Mouse (Mus musculus) kidney, adult 2 months (tissue): ENCODE results near the gene Rpl10a. TPM values are rescaled to one million over a fixed set of nuclear protein-coding genes. Genes with fewer than 3 reads are reported as not detected.

Experiments
- DNase-seq: peaks from one replicate; pipeline ENCODE4 v3.0.0; 2021
- H3K27ac ChIP-seq: fragments of 200-500 bp; 2 replicates; pipeline ENCODE4 v1.5.1; 2012; ENCODE audit warnings: low read depth, low read length, control low read depth, inconsistent platforms; ENCODE audit not compliant: insufficient read depth
- H3K27me3 ChIP-seq: fragments of 200-500 bp; replicated peaks from 2 replicates; pipeline ENCODE4 v1.6.1; 2012; ENCODE audit warnings: mild to moderate bottlenecking, moderate library complexity, low read length, inconsistent platforms; ENCODE audit not compliant: control insufficient read depth, insufficient read depth
- H3K36me3 ChIP-seq: fragments of 200-500 bp; 2 replicates; pipeline ENCODE4 v1.6.1; 2012; ENCODE audit warnings: mild to moderate bottlenecking, moderate library complexity, low read length, inconsistent platforms; ENCODE audit not compliant: control insufficient read depth, insufficient read depth
- H3K4me1 ChIP-seq: fragments of 200-500 bp; 2 replicates; pipeline ENCODE4 v1.6.1; 2011; ENCODE audit warnings: low read length; ENCODE audit not compliant: control insufficient read depth, insufficient read depth
- H3K4me3 ChIP-seq: fragments of 200-500 bp; 2 replicates; pipeline ENCODE4 v1.5.1; 2011; ENCODE audit warnings: mild to moderate bottlenecking, low read depth, low read length, control low read depth; ENCODE audit not compliant: insufficient read depth
- CTCF ChIP-seq: fragments of 200-500 bp; conservative IDR thresholded peaks from 2 replicates; pipeline ENCODE4 v1.5.1; 2011; ENCODE audit warnings: low read depth, mild to moderate bottlenecking, control low read depth, low read length, moderate library complexity, mixed read lengths; ENCODE audit not compliant: insufficient read depth, insufficient read length
- POLR2A ChIP-seq: fragments of 200-500 bp; IDR thresholded peaks from one replicate; pipeline ENCODE4 v1.6.1; 2011; ENCODE audit warnings: low read depth, low read length, control low read depth
- WGBS: fragments of 180-500 bp; shearing (Covaris S2); methylation state at CpG from one replicate; pipeline ENCODE4 v1.1.7; 2018; 5-methylcytosine and 5-hydroxymethylcytosine counted together
- polyA plus RNA-seq: library from polyadenylated mRNA; depleted of rRNA; stranded (reverse); fragments of >200 nt; gene quantifications from 2 replicates; pipeline ENCODE4 v1.2.3, GENCODE M21; 2012; rRNA removed

The Rpl10a gene
- 2,603 and 2,904 TPM in 2 replicates for polyA plus RNA-seq

DNA sequence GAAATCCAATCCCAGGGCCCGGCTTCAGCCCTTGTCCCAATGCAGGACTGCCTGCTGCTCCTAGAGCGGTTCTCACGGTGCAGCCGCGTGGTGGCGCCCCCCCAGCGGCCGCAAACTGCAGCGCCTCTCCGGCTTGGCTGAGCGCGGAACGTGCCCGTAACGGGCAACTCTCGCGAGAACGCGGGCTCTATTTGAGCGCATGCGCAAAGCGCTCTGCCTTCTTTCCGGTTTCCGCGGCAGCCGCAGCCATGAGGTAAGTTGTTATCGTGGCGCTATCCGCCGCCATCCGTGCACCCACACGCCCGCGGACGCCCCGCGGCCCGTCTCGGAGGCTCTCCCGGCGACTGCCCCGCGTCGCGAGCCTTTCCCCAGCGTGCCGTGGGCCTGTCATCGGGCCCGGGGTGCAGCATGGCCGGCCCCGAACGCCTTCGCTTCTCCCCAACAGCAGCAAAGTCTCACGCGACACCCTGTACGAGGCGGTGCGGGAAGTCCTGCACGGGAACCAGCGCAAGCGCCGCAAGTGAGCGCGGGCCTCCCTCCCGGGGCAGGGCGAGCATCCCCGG lies at the start of gene Rpl10a:
Gene Rpl10a (plus strand): TSS at position 106 of the 563 bp plus-strand sequence.
- H3K36me3 ChIP-seq: peaks cover 4% of the 10 kb centered on the region; the same call in 1 of the 2 replicates
- H3K4me3 ChIP-seq: peak within 1 kb of the TSS; percentile 66
- WGBS: under 1% methylated on average over 67 of the region's 67 CpGs
- peaks cover 17% of the 10 kb centered on the region for H3K4me1 ChIP-seq
- TF ChIP-seq POLR2A (peak; percentile 96), CTCF (peak; percentile 71)
- peak; percentile 98 for DNase-seq
- peak within 1 kb of the TSS; percentile 85 for H3K27ac ChIP-seq
- no peaks in the 10 kb centered on the region for H3K27me3 ChIP-seq

DNA sequence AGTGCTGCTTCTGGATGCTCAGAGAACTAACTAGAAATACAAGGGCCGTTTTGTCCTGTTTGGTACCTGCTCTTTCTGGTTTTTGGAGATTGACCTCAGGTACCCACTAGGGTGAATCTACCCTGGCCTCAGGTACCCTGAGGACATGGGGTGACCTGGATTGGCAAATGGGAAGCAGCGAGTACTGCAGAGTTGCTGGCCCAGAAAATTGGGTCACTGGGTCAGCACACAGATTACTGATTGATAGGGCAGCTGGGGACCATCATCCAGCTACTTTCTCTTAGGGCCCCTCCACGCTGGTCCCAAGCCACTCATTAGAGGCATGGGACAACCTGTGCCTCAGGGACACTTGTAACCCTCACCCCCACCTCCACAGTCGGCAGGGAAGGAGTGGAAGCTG lies 49.0 kb upstream of the Rpl10a start:
- H3K27ac ChIP-seq: no peak overlapping the region

DNA sequence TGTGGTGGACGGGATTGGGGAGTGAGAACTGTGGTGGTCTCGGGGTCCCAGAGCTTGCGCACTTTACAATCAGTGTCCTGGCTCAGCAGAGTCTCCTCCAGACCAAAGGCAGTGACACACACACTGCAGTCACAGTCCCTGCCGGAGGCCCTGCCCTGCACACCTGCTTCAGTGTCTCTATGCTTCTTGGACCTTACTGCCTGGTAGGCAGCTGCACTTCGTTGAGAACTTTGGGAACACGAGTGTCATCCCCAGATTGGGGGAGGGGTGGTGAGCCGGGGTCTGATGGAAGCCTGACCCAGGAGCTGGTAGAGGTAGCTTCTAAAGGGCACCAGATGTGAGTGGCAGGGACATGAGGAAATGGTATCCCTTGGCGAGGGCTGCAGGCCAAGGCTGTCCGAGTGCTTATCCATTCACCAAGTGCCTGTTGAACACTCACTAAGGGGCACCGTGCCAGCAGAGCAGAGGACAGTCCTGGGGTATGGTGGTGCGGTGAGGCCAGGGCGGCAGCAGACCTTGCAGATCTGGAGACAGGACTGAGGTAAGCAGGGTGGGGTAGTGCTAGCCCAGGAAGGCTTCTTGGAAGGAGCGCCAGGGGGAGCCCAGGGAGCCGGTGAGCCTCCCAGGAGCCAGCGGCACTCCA lies 48.4 kb upstream of the Rpl10a start:
- 47% methylated on average over 15 of the region's 15 CpGs for WGBS
- no peak for TF ChIP-seq CTCF
- TF ChIP-seq POLR2A: no peak
- Histone ChIP-seq H3K4me3 (peak overlapping the region; percentile 3; the same call in 1 of the 2 replicates), H3K36me3 (no peaks in the 10 kb centered on the region), H3K27ac (no peak overlapping the region), H3K27me3 (no peaks in the 10 kb centered on the region), H3K4me1 (peaks cover 41% of the 10 kb centered on the region)
- peak; percentile 94 for DNase-seq

More for the DNA sequence above, 49.0 kb upstream of the Rpl10a start:
- Histone ChIP-seq H3K4me3 (no peak overlapping the region), H3K36me3 (no peaks in the 10 kb centered on the region), H3K27me3 (no peaks in the 10 kb centered on the region), H3K4me1 (peaks cover 41% of the 10 kb centered on the region)
- peak; percentile 84 for DNase-seq
- TF ChIP-seq CTCF (no peak), POLR2A (no peak)
- 16% methylated on average over 4 of the region's 4 CpGs for WGBS

DNA sequence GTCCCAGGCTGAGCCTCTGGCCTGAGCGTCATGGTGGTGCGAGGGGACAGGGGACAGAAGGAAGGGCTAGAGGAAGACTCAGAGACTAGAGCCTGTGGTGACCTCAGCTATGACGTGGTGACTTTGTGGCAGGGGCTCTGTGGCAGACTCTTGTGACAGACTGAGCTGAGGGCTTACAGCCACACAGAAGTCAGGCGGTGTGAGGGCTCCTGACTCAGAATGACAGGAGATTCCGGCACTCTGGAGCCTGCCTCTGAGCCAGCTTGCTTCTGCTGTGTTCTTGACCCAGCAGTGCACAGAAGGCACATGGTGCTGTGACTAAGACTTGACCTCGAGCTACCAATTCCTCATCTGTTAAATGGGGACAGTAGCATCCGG lies 47.9 kb upstream of the Rpl10a start:
- no peak for TF ChIP-seq POLR2A
- no peak for TF ChIP-seq CTCF
- H3K27ac ChIP-seq: no peak overlapping the region
- no peaks in the 10 kb centered on the region for H3K36me3 ChIP-seq
- peaks cover 42% of the 10 kb centered on the region for H3K4me1 ChIP-seq
- no peaks in the 10 kb centered on the region for H3K27me3 ChIP-seq
- H3K4me3 ChIP-seq: peak overlapping the region; percentile 3; the same call in 1 of the 2 replicates
- 46% methylated on average over 7 of the region's 7 CpGs for WGBS
- no peak for DNase-seq

DNA sequence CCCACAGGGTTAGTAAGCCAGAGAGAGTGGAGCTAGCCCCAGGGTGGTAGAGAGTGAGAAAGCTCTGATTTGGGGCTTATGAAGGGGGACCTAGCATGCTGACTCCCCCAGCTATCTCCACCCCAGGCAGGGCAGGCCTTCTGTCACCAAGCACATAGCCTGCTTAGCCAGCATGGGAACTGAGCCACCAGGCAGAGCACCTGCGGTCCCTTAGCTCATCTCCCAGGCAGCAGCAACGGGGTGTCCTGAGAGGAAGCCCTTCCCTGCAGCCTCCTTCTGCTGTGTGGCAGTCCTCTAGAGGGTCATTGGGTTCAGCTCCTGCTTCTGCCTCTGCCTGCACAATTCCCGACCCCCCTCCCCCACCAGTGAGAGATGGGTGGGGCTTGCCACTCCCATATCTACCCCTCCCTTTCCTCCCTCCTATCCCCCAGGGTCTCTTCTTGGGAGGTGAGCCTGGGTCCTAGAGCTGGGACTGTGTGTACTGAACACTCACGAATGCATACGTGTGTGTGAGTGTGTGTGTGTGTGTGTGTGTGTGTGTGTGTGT lies 47.4 kb upstream of the Rpl10a start:
- Histone ChIP-seq H3K4me1 (peaks cover 46% of the 10 kb centered on the region), H3K4me3 (no peak overlapping the region), H3K27ac (no peak overlapping the region), H3K27me3 (no peaks in the 10 kb centered on the region), H3K36me3 (no peaks in the 10 kb centered on the region)
- WGBS: 18% methylated on average over 5 of the region's 5 CpGs
- no peak for DNase-seq
- TF ChIP-seq CTCF: no peak
- no peak for TF ChIP-seq POLR2A

DNA sequence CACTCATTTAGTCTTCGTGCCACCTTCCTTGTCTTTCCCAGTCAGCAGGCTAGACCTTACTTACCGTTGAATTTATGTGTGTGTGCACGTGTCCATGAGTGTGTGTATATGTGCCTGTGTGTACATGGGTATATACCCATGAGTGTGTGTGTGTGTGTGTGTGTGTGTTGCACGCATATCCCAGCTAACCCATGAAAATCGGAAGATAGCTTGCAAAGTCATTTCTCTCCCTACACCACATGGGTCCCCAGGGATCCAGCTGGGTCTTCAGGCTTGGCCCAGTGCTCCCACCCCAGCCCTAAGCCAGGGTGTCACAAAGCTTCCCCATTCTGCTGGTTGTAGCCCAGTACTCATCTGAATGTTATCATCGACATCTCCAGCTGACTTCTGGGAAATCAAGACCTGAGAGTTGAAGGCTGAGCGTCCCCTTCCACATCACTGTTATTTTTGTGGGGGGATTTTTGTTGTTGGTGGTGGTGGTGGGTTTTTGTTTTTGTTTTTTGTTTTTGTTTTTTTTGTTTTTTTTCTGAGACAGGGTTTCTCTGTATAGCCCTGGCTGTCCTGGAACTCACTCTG lies 46.3 kb upstream of the Rpl10a start:
- Histone ChIP-seq H3K27me3 (no peaks in the 10 kb centered on the region), H3K4me3 (no peak overlapping the region), H3K27ac (no peak overlapping the region), H3K4me1 (peaks cover 54% of the 10 kb centered on the region), H3K36me3 (no peaks in the 10 kb centered on the region)
- TF ChIP-seq POLR2A (no peak), CTCF (no peak)
- WGBS: 88% methylated on average over 7 of the region's 7 CpGs
- DNase-seq: no peak

DNA sequence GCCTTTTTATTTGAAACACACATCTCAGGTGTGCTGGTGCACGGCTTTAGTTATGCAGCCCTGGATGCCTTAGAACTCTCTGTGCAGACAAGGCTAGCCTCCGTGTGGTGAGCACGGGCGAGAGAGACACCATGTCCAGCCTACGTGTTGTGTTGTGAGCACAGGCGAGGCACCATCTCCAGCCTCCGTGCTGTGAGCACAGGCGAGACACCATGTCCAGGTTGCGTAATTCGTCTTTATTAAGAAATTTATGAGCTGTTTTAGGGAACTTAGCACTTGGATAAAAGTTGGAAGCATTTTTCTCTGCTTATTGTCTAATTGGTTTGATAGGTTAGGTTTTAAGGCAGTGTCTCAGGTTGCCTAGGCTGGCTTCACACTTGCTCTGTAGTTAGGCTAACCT lies 45.1 kb upstream of the Rpl10a start:
- no peak for DNase-seq
- no peak for TF ChIP-seq POLR2A
- no peak for TF ChIP-seq CTCF
- no peaks in the 10 kb centered on the region for H3K36me3 ChIP-seq
- H3K27ac ChIP-seq: peak overlapping the region; percentile 2; the same call in 1 of the 2 replicates
- peaks cover 66% of the 10 kb centered on the region for H3K4me1 ChIP-seq
- 53% methylated on average over 10 of the region's 10 CpGs for WGBS
- no peaks in the 10 kb centered on the region for H3K27me3 ChIP-seq
- H3K4me3 ChIP-seq: no peak overlapping the region
